Mouse (Mus musculus): ENCODE measurements around the gene Cep164.

The Cep164 gene

DNA sequence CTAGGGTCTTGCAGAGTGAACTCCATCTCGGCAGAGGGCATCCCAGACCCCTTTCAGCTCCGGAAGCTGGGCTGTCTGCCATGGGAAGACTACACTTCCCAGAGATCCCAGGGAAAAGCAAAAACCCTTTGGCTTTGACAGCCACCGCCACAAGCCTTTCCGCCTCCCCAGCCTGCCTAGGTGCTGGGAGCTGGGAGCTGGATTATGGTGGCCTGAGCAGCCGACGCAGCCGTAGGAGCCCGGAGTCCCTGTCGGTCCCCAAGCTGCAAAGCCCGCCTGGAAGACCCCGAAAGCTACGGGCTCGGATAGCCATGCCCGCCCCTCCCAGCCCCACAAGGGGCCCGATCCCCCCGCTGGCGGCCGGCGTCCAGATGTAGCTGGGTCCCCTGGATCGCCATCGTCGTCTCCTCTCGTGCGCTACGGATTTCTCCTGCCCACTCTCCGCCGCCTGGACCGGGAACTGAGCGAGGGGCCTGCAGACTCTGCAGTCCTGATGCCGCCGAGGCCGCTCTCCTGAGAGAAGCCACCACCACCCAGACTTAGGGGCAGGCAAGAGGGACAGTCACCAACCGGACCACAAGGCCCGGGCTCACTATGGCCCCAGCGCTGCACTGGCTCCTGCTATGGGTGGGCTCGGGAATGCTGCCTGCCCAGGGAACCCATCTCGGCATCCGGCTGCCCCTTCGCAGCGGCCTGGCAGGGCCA, 10.1 kb upstream of the Cep164 start, which contains the start of gene Bace1:
Bace1 (plus strand) TSS at position 147 of the 705 bp plus-strand sequence.
- peak; percentile 87 to 88 for DNase-seq (ENCODE audit: low spot score in 2 of 2)

- no peak for DNase-seq (ENCODE audit: low spot score in 2 of 2)
Measured at GRCm38 (mm10) chr9:45838069-45838433, 9.6 kb upstream of the Cep164 start.

GRCm38 (mm10) chr9:45833461-45833860, 5.0 kb upstream of the Cep164 start:
- DNase-seq (ENCODE audit: low spot score in 2 of 2): no peak

DNA sequence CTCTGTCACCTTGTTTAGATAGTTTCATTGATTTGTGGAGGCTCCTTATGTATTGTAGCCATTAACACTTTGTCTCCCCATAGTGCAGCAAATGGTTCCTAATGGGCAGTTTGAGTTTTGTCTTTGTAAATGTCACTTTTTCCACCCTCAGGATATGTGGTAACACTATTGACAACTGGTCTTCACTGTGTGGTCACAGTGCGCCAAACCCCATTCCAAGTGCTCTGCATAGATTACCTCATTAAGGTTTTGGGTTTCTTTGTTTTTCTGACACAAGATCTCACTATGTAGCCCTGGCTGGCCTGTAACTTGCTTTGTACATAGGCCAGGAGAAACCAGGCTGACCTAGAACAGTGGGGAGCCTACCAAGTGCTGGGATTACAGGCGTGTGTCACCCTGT, 4.4 kb upstream of the Cep164 start:
- DNase-seq (ENCODE audit: low spot score in 2 of 2): no peak

DNA sequence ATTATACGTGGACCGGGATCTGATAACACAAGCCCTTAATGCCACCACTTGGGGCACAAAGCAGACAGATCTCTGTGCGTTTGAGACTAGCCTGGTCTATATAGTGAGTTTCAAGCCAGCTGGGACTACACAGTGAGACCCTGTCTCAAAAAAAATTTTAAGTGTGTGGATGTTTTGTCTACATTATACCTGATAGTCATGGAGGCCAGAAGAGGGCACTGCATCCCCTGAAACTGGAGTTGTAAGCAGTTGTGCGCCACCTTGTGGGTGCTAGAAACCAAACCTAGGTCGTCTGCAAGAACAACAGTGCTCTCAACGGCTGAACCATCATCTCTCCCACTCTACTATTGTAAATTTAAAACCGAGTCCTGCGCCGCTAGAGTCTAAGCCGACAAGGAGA, 616 bp upstream of the Cep164 start:
- peak; percentile 67 to 68 for DNase-seq (ENCODE audit: low spot score in 2 of 2)

DNA sequence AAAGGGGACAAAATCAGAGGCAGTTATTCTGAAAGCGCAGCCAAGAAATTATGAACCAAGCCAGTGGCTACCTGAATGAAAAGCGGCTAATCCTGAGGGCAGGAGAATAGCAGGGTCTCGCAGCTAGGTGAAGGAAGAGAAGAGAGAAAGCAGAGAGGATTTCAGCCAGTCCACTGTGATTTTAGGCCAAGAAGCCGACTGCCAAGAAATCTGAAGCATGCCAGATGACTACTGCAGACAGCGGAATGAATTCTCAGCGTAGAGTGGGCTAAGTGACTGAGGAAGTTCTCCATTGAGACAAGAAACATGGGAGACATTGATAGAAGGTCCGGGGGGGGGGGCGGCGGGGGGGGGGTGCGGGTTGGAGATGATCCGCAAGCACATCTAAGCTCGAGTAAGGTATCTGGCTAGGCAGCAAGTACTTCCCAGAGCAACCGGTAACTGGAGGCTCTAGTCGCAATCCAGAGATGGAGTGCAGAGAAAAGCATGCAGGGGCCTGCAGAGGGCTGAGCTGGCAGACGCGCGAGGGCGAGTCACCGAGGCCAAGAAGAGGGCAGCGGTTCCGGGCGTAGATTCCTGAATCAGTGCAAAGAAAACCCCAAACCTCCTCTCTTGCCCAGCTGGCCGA, 714 bp downstream of the Cep164 start:
- DNase-seq (ENCODE audit: low spot score in 2 of 2): peak; percentile 23 to 25

GRCm38 (mm10) chr9:45818406-45819011, 10.0 kb downstream of the Cep164 start:
- DNase-seq (ENCODE audit: low spot score in 2 of 2): no peak

DNA sequence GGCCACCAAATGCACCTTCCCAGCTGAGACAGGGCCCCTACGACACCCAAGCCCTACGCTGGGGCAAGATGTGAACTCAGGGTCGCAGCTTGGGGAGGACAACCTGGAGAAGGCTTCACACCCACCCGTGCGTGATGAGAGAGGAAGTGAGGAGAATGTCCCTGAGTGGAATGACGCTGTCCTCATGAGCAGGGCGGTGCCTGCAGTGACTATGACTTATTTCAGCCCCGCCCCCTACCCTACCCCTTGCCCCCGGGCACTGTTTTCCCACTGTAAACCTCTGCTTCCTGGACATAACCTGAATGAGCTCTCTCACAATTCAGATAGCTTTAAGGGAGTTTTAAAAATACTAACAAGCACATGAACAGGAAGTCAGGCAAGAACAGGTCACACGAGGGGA, 13.0 kb downstream of the Cep164 start:
- no peak for DNase-seq (ENCODE audit: low spot score in 2 of 2)

GRCm38 (mm10) chr9:45815113-45815512, 13.4 kb downstream of the Cep164 start:
- peak; percentile 46 to 48 for DNase-seq (ENCODE audit: low spot score in 2 of 2)

- no peak for DNase-seq (ENCODE audit: low spot score in 2 of 2)
Measured at GRCm38 (mm10) chr9:45811946-45812345, 16.5 kb downstream of the Cep164 start.

DNA sequence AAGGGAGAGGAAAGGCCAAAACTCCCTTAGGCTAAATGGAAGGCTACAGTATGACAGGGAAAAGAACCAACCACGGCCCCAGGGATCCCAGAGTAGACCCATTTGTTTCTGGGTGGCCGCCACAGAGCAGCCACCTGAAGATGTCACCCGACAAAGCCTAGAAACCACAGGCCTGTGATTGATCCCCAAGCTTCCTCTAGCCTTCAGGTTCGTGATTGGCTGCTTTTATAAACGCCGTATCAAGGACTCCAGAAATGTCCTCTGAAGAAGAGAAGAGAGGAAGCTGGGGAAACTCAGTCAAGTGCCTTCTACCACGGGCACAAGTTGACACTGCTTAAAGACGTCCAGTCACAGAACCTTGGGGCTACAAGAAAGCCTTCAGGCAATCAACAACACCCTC, 20.7 kb downstream of the Cep164 start:
- DNase-seq (ENCODE audit: low spot score in 2 of 2): no peak

- DNase-seq (ENCODE audit: low spot score in 2 of 2): no peak
Measured at GRCm38 (mm10) chr9:45807337-45807736, 21.2 kb downstream of the Cep164 start.

- no peak for DNase-seq (ENCODE audit: low spot score in 2 of 2)
Measured at GRCm38 (mm10) chr9:45806847-45807246, 21.6 kb downstream of the Cep164 start.

DNA sequence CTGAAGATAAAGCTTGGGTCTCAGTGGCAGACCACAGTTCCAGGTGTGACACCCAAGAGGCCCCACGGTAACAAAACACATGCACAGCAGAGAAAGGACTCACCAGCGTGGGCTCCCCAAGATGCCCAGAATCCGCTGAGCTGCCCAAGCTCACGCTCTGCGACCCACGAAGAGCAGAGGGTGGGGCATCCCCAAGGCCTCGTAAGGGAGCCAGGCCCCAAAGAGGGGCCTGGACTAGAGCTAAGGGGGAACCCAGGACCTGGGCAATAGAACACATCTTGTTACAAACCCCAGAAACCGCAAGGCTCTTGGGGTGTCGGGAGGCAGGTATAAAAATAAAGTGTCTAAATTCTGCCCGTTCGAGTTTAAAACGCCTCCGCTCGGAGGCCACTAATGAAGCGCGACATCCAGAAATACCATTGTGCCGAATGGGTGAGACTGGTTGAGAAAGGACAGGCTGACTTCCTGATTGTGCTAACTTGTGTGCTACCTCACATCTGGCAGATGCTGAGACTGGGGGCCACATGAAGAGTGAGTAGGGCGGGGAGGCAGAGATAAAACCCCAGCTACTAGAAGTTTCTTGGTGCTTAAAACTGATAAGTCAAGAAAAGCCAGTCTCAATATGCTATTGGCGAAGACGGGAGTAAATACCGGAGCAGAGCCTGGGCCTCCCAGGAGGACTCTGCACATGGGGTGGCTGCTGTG, 25.3 kb downstream of the Cep164 start:
- DNase-seq (ENCODE audit: low spot score in 2 of 2): peak in 1 of 2 experiments; percentile 10

DNA sequence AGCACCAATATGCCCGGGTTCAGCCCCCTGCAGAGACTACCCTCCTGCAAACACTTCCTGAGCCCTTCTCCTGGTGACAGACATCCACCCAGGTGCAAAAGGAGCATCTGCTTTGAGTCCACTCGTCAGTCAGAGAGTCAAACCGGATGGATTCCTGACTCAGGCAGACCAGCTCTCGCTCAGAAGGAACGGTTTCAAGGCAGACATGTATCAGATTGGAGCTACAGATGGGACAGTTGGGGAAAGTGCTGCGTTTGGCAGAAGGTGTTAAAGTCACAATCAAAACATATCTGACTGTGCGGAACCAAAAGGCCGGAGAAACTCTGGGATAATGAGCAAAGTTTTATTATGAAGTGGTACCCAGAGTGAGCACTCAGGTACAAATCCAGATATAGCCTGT, 29.1 kb downstream of the Cep164 start:
- DNase-seq (ENCODE audit: low spot score in 2 of 2): peak; percentile 5 to 11

DNA sequence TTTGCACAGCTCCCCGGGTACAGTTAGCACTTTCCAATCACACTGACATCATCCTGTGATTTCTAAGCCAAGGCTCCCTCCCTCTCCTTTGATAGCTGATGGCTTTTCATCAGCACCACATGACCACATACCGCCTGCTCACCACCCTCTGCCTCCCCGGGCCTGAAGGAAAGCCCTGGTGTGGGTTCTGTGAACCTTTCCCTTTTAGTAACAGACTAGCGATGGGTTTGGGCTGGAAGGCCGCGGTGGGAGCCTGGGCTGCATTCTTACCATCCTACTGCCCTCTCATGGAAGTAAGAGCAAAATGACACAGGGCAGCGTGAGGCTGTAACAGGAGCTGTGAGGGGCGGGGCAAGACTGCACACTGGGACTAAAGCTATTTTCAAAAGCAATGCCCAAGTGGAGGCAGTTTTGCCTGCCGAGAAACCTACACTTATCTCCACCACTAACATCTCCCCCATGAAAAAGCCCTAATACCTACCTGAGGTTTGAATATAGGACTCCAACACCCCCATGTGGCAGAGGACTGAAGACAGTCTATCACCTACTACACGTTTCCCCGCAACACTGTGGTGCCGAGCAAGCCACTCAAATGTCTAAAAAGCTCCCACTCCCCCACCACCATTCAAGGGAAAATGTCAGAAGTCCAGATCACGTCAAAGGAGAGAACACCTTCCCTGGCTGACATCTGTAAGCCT, 29.9 kb downstream of the Cep164 start:
- peak; percentile 13 to 18 for DNase-seq (ENCODE audit: low spot score in 2 of 2)

DNA sequence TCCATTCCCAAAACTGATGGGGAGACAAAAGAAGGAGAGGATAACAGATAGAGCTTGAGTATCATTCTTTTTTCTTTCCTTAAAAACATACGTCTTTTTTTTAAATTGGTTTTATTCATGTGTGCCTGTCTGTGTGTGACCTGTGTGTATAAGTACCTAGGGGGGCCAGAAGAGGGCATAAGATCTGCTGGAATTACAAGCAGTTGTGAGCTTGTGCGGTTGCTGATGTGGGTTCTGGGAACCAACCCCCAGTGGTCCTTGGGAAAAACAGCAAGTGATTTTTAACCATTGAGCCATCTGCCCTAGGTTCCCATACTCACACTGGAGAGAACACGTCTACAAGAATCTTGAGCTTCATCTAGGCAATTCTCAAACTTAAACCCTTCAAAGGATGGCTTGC, 31.2 kb downstream of the Cep164 start:
- DNase-seq (ENCODE audit: low spot score in 2 of 2): no peak

DNA sequence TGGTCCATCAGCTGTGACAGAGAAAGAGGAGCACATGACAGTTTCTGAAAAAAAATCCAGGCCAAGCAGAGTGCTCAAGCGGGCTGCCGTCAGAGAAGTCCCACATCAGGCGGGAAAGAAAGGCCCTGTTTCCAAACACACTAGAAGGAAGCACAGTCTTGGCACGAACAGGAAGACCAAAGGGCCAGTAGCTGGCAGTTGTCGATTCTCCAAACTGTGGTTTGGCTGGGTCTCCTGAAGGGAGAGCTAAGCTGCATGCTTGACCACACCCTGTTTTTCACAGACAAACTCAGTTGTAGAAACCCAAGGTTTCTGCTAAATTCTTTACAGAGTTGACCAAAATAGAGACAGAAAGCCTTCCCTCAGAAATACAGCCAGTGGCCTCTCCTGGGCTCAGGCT, 32.8 kb downstream of the Cep164 start:
- no peak for DNase-seq (ENCODE audit: low spot score in 2 of 2)

GRCm38 (mm10) chr9:45793697-45794096, 34.8 kb downstream of the Cep164 start:
- DNase-seq (ENCODE audit: low spot score in 2 of 2): no peak

- no peak for DNase-seq (ENCODE audit: low spot score in 2 of 2)
Measured at GRCm38 (mm10) chr9:45792235-45792634, 36.3 kb downstream of the Cep164 start.

- DNase-seq (ENCODE audit: low spot score in 2 of 2): no peak
Measured at GRCm38 (mm10) chr9:45791456-45792142, 36.9 kb downstream of the Cep164 start.

Measured in right cerebral cortex, adult 2 months (tissue).